Mouse (Mus musculus) cerebellum, adult 2 months (tissue): ENCODE measurements around the gene Rnf111. TPM values are rescaled to one million over a fixed set of nuclear protein-coding genes. Genes with fewer than 3 reads are reported as not detected.
A peak's percentile ranks its signal among the peaks of the same experiment; 100 is the strongest.

Experiments used
- DNase-seq, 2 experiments: peaks; one replicate each; pipeline ENCODE4 v3.0.0; 2021
- H3K27ac ChIP-seq: fragments of 200-500 bp; 2 replicates; pipeline ENCODE4 v1.5.1; 2012; ENCODE audit warnings: low read length, control low read depth, inconsistent platforms; ENCODE audit not compliant: insufficient read depth
- H3K27me3 ChIP-seq: fragments of 200-500 bp; 2 replicates; pipeline ENCODE4 v1.6.1; 2012; ENCODE audit warnings: inconsistent platforms, mild to moderate bottlenecking, low read length, moderate library complexity; ENCODE audit not compliant: control insufficient read depth, insufficient read depth
- H3K4me1 ChIP-seq: fragments of 200-500 bp; 2 replicates; pipeline ENCODE4 v1.6.1; 2011; ENCODE audit warnings: low read length; ENCODE audit not compliant: control insufficient read depth, insufficient read depth
- H3K4me3 ChIP-seq: fragments of 200-500 bp; replicated peaks from 2 replicates; pipeline ENCODE3; 2011; ENCODE audit warnings: mild to moderate bottlenecking, low read depth, low read length, control low read depth; ENCODE audit not compliant: insufficient read depth
- CTCF ChIP-seq: fragments of 200-500 bp; IDR thresholded peaks from 2 replicates; pipeline ENCODE4 v1.5.1; 2011; ENCODE audit warnings: low read depth, mild to moderate bottlenecking, control low read depth, low read length, moderate library complexity, borderline replicate concordance; ENCODE audit not compliant: insufficient read depth
- POLR2A ChIP-seq: fragments of 200-500 bp; IDR thresholded peaks from 2 replicates; pipeline ENCODE4 v1.6.1; 2011; ENCODE audit warnings: low read length, control low read depth, borderline replicate concordance; ENCODE audit not compliant: insufficient read depth
- WGBS: fragments of 180-500 bp; shearing (Covaris S2); methylation state at CpG from one replicate; pipeline ENCODE4 v1.1.7; 2018; 5-methylcytosine and 5-hydroxymethylcytosine counted together
- polyA plus RNA-seq: library from polyadenylated mRNA; depleted of rRNA; stranded (reverse); fragments of >200 nt; gene quantifications from 2 replicates; pipeline ENCODE4 v1.2.3, GENCODE M21; 2012

Rnf111 gene
- polyA plus RNA-seq, 1 experiment: 30.1 TPM

- H3K27ac ChIP-seq: no peak overlapping the region
- no peaks in the 10 kb centered on the region for H3K27me3 ChIP-seq
- DNase-seq: no peak
- no peak overlapping the region for H3K4me3 ChIP-seq
- H3K4me1 ChIP-seq: no peaks in the 10 kb centered on the region
- TF ChIP-seq CTCF: no peak
- no peak for TF ChIP-seq POLR2A
- 40% methylated on average over 4 of the region's 4 CpGs for WGBS
These were observed 6.5 kb upstream of the Rnf111 start for GRCm38 (mm10) chr9:70509906-70510525.

- TF ChIP-seq CTCF (no peak), POLR2A (no peak)
- no peak overlapping the region for H3K4me3 ChIP-seq
- 71% methylated on average over 8 of the region's 8 CpGs for WGBS
These were observed 3.3 kb upstream of the Rnf111 start for GRCm38 (mm10) chr9:70506787-70507186.

DNA sequence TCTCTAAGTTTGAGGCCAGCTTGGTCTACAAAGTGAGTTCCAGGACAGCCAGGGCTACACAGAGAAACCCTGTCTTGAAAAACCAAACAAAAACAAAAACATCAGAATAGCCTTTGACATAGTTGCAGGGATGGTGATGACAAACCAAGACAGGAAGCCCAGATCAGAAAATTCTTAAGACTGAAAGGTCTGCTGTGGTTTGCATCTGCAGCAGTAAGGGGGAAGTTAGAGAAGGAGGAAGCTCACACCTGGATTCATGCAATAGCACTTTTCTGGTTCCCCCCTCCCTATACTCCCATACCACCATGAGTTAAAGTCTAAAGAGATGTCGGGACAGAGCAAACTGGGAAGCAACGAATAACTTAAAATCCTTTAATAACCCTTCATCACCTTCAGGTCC lies 2.7 kb upstream of the Rnf111 start:
- Histone ChIP-seq H3K4me3 (no peak overlapping the region), H3K27ac (no peak overlapping the region), H3K27me3 (no peaks in the 10 kb centered on the region), H3K4me1 (no peaks in the 10 kb centered on the region)
- DNase-seq: no peak
- WGBS: 63% methylated on average over 2 of the region's 2 CpGs
- TF ChIP-seq POLR2A: no peak
- TF ChIP-seq CTCF: no peak

More at GRCm38 (mm10) chr9:70506787-70507186, 3.3 kb upstream of the Rnf111 start:
- no peaks in the 10 kb centered on the region for H3K27me3 ChIP-seq
- H3K4me1 ChIP-seq: no peaks in the 10 kb centered on the region
- no peak for DNase-seq
- no peak overlapping the region for H3K27ac ChIP-seq

DNA sequence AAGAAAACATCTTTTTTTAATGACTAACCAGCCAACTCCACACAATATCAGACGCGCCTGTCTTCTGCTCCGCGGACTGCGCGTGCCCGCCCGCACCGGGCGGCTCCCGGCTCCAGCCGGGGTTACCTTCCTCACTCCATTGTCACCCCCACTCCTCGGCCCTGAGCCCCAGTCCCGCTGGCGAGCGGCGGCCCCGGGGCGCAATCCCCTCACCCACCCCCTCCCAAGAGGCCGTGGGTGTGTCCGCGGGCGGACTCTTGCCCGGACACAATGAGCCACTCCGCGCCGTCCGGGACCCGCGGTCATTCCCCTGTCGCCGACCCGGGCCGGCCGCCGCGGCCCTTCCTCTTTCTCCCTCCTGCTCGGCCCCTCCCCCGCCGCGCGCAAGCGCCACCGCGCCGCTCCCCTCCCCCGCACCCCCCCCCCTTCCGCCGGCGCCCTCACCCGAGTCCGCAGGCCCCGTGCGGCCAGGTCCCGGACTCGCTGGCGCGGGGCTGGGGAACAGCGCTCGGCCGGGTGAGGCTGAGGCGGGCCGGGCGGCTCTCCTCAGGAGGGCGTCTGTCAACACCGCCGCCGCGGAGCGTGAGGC lies 416 bp downstream of the Rnf111 start:
- TF ChIP-seq POLR2A (no peak), CTCF (no peak)
- peak overlapping the region; percentile 91 for H3K27ac ChIP-seq
- no peaks in the 10 kb centered on the region for H3K27me3 ChIP-seq
- no peak for DNase-seq
- WGBS: under 1% methylated on average over 53 of the region's 70 CpGs
- H3K4me1 ChIP-seq: no peaks in the 10 kb centered on the region
- peak overlapping the region; percentile 63 for H3K4me3 ChIP-seq

- H3K4me3 ChIP-seq: peak overlapping the region; percentile 63
- WGBS: 31% methylated on average over 10 of the region's 10 CpGs
- no peak for TF ChIP-seq POLR2A
- no peak for TF ChIP-seq CTCF
- H3K4me1 ChIP-seq: no peaks in the 10 kb centered on the region
- H3K27ac ChIP-seq: no peak overlapping the region
- DNase-seq: no peak
- no peaks in the 10 kb centered on the region for H3K27me3 ChIP-seq
These were observed 1.1 kb downstream of the Rnf111 start for GRCm38 (mm10) chr9:70502284-70503014.

DNA sequence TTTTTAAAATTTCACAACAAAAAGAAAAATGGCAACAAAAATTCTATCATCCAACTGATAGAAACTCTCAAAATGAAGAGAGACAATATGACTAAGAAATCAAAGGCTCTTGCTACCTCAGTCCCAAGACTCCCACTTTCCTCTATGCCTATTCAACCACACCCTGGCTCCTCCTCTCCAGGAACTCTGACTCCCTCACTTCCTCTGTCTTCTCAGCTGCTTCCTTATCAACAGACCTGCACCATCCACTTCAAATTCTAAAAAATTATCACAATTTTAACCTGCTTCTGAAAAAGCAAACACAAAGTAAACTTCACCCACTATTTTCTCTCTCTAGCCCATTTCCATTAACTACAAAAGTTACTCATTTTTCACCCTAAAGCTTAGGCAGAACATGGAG lies 6.5 kb downstream of the Rnf111 start:
- Histone ChIP-seq H3K27ac (no peak overlapping the region), H3K4me1 (no peaks in the 10 kb centered on the region), H3K27me3 (no peaks in the 10 kb centered on the region), H3K4me3 (no peak overlapping the region)
- TF ChIP-seq CTCF (no peak), POLR2A (no peak)
- DNase-seq: no peak

DNA sequence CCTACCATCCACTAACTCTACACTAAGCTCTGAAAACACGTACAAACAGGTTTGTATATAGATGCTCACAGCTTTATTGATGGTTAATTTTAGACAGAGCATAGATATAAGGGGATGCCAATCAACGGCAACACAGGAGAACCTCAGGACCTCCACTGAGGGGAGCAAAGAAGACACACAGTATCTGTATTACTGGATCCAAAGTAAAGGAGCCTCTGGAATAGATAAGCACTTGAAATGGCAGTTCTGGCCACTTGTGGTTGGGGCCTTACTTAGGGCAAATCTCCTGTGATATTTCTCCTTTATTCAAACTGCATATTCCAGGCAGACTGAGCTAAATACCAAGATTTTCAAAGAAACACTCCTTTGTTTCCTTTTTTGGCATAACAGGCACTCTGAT lies 10.5 kb downstream of the Rnf111 start:
- no peak for TF ChIP-seq CTCF
- no peak for TF ChIP-seq POLR2A
- H3K27ac ChIP-seq: no peak overlapping the region
- WGBS: 85% methylated on average over 2 of the region's 2 CpGs
- H3K4me3 ChIP-seq: no peak overlapping the region
- no peaks in the 10 kb centered on the region for H3K4me1 ChIP-seq
- no peaks in the 10 kb centered on the region for H3K27me3 ChIP-seq
- no peak for DNase-seq

GRCm38 (mm10) chr9:70491176-70491575 lies 12.3 kb downstream of the Rnf111 start:
- 83% methylated on average over 1 of the region's 1 CpGs for WGBS
- Histone ChIP-seq H3K4me1 (no peaks in the 10 kb centered on the region), H3K27ac (no peak overlapping the region), H3K27me3 (no peaks in the 10 kb centered on the region), H3K4me3 (no peak overlapping the region)
- TF ChIP-seq POLR2A (no peak), CTCF (no peak)
- no peak for DNase-seq
